Mouse (Mus musculus) c-Kit-negative CD71-positive TER-119-positive erythroid progenitor cells, embryonic 14.5 days (primary cell): ENCODE data around the gene Igfbp2.

Experiments used
- DNase-seq: peaks from one replicate; pipeline ENCODE4 v3.0.0-alpha.2; 2013; ENCODE audit warnings: low read depth, low spot score

Igfbp2 gene

DNA sequence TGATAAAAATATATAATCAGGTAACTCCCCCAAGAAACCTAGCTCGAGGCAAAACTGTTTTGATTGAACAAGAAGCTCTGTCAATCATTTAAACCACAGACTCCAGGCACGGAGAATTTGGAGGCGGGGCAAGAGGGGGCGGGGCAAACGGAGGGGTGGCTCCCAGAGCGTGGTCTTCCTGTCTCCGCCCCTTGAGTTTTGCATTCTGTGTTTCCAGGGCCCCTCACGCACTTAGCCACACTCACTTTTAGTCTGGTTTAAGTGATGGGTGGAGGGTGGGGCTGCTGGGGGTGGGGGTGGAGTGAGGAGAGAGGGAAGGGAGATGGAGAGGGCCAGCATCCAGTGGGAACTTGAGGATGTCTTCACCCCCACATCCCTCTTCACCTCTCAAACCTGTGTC is 48.2 kb downstream of the Igfbp2 start:
- DNase-seq = no peak

DNA sequence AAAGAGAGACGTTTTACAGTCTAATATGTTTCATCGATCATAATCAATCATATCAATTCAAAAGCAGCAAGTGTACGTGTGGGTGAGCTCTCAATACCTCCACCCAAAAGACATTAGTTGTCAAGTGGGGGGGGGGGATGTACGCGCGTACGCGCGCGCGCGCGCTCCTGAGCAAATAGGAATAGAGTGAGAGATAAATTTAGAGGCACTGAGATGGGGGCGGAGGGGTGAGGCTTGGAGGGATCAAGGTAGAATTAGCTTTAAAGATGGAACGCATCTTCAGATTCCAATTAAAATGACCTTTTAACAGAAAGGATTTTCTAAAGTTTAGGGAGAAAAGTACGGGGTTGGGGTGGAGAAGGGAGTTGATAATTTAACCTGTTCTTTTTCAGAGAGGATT is 48.8 kb downstream of the Igfbp2 start:
- no peak for DNase-seq

DNA sequence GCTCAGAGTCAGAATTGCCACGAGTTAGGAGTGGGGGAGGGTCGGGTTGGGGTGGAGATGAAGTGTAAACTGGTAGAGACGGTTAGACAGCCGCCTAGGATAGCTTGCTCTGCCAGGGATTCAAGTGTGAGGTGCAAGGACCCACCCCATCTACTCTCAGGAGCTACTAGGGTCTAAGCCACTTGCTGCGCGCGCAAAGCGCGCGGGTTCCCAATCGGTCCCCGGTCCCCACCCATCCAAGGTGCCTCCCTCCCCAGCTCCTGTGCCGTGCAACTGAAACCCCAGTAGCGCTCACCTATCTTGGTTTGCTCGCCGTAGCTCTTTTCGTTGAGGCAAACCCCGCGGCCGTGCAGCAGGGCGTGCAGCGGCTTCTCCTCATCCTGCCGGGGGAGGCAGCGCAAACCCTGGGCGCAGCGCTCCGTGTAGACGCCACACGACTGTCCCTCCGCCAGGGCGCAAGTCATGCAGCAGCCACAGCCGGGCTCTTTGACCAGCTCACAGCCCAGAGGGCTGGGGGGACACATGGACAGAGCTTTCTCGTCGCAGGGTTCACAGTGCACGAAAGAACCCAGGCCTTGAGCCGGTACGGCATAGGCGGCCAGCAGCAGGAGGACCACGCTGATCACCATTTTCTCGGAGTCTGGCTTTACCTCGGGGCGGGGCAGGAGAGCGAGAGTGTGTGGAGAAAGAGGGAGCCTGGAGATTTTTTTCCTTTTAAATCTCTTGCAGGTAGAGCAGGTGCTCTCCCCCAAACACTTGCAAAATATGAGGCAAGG is 49.4 kb downstream of the Igfbp2 start:
- no peak for DNase-seq

DNA sequence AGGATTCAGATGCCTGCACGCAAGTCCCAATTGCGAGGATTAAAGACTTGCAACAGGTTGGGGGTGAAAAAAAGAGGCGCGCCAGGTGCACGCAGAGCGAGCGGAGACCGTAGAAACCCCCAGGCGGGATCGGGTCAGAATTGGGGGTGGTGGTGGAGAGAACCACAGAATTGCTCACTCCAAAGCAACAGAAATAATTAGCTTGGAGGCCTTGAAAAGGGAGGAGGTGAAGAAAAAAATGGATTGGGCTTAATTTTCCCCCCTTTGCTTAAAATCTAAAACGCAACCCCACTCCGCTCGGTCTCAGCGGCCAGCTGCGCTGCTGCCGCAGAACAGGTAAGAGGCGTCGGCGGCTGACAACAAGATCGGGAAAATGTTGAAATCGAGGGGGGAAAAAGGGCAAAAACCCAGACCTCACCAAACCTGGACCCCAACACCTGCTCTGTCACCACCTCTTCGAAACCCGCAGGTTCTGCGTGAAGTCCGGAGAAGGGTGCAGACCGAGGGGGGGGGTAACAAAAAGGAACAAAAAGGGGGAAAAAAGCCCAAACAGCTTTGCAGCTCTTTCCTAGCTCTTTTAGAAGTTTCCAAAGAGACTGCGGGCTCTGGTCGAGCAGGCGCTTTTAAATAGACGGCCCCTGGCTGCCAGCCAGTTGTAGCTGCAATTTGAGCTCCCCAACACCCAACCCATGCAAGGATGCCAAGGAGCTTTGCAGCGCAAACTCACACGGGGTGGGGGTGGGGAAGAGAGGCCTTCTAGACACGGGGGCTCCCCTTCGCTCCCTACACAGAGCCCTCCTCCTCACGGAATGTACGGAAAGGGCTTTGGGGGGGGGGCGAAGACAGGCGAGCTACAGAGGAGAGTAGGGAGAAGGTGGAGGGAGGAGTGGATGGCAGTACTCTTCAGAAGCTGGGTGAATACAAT is 50.2 kb downstream of the Igfbp2 start, which contains the start of gene Igfbp5:
TSS of gene Igfbp5 (minus strand) at position 598 of the 925 bp plus-strand sequence.
- DNase-seq = no peak

DNA sequence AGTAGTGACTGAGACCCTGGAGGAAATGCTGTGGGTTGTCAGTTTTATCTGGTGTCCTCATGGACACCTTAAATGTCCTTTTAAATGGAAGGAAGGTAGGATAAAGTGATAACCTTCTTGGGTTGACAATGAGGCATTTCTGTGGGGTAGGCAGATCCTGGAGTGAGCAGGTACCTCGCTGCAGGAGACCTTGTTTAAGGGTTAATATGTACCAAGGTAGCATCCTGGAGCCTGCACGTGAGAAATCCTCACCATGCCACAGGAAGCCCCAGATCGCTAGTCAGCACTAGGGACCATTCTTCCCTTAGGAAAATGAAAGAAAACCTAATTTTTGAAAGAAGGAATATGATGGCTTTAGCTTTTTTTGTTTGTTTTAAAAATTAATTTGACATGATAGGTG is 51.4 kb downstream of the Igfbp2 start:
- DNase-seq = no peak

DNA sequence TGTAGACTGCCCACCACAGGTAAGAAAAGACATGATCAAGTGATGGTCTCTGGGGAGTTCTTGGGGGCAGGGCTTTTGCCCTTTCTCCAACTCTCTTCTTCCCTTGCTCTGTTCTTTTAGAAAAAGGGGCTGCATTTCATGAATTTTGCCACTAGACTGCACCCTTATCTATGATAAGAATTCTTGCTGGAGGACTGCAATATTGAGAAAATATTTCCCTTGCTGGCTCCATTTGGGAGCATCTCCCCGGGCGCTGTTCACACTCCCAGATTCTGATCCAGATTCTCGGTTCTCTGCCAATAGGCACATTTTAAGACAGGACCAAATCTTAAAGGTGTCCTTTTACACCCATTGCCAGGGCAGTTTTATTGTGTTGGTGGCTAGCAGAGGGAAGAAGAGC is 51.8 kb downstream of the Igfbp2 start:
- DNase-seq = no peak

DNA sequence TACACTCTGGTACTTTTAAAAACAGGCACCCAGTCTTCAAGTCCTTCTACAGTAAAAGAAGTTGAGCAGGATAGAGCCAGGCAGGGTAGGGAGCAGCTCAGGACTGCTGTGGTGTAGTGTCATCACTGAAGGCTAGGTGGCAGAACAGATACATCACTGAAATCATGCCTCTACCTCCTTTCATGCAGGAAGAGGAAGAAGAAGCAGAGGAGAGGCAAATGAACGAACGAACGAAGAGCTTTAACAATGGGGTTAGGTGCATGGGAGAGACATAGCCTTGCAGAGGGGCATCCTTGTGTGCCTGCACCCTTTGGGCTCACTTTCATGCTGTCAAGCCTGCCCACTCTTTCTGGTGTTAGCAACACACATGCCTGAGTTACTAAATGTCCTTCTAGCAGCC is 53.6 kb downstream of the Igfbp2 start:
- no peak for DNase-seq

DNA sequence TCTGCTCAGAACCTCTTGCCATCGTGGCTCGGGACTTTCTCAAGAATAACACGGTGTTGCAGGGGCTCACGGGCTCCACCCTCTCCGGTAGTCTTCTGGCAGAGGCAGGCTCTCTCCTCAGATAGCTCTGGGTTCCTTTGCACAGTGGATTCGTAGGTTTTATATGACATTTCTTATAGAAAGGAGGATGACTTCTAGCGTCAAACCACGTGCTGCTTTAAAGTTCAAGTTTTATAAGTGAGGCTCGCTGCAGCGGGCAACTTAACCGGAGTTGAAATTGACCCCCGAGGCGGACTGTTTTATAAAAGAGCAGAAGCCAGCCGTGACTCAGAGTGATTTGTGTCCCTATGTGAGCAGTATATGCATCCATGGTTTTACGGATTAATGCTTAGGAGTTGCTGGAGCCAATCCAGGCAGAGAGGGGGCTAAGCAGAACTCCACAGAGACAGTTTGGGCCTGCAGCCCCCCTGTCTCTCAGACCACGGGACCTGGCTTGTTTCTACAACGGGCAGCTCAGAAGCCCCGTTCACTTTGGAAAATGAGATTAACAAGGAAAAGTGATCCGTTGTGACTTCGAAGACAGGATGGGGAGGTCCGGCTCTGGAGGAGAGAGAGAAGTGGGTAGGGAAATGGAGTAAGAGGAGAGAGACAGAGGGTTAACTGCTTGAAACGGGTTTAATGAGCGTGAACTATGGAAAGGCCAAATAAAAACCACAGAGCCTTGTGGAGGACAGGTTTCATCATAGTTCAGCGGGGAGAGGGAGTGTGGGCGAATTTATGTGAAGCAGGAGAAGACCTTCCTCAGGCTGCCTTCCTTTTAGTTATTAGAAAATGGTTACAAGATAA is 54.4 kb downstream of the Igfbp2 start:
- DNase-seq = no peak

DNA sequence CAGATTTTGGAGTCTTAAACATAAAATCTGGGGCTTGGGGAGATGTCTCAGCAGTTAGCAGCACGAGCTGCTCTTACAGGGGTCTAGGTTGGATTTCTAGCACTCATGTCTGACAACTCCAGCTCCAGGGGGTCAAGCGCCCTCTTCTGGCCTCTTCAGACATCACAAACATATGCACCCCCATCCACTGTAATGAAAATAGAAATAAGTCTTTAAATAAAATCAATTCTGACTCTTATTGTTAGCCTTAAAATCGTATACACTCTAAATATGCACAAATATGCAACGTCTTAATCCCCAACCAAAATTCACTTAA is 55.0 kb downstream of the Igfbp2 start:
- no peak for DNase-seq

DNA sequence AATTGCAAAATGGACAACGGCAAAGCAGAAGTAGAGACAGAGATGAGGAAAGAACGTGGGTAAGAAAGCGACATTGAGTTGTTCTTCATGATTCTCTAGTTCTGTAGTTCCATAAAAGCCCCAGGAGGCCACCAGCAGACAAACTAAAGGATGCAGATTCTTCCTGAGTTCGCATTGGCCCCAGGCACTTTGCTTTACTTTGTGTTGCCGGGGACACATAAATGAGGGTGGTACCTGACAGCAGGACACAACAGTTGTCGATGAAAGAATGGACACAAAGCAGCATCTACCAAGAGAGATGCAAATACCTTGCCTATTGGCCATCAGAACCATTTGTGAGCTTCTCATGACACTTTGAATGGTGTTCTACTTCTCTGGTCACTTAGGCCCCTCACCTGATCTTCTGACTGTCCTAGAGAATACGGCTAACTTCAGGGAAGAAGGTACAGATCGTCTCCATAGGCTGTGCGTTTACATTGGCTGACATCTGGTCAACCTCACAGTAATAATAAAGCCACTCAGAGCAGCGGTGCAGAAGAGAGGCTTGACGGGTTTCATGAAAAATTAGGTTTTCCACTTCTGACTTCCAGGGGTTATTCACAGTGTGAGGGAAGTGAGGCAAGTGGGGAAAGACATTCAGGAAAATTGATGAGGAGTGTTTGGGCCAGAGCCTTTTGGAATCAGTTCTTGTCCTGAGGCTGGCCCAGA is 61.0 kb downstream of the Igfbp2 start:
- DNase-seq = no peak

DNA sequence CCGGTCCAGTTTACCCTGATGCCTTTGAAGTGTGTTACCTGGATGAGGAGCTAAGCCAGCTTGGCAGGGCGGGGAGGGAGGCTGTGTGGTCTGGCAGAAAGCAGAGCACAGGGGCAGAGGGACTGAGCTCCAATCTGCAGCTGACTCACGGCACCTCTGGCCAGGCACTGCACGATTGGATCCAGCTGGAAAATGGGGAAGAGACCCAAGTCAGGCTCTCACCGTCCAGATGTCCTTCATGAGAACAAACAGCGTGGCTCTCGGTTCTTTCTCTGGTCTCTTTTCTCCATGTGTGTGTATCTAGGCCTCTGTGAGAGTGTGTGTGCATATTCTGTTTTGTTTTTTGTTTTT is 61.5 kb downstream of the Igfbp2 start:
- no peak for DNase-seq

DNA sequence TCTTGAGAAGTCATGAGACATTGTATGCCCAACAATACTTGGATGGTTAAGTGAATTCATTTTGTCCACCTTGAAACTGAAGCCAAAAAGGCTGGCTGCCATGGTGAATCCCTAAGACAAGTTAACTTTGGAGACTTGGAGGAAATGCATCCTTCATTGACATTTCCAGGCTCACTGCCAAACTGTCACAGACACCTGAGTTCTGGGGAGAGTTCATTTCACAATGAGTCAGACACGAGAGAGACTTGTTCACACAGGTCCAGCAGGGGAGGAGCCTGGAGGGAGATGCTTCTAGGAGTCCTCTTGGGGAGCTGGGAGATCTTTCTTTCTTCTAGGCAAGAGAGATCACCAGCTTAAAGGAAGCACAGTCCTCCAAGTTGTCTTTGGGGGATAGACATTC is 63.6 kb downstream of the Igfbp2 start:
- DNase-seq = no peak

DNA sequence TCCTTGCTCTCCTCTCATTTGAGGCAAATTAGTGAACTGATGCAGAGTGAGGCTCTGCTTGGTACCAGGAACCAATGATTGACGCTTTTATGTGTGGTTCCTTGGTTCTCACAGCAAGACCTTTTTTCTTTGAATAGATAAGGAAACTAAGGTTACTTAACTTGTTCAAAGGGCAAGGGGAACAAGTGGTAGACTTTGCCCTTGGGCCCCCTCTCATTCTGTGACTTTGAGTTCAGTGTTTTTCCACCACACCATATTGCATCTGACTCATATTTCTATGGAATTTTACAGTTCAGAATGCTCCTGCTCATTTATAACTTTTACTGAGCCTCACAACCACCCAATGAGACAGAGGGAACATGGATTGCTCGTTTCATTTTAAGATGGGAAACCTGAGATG is 71.5 kb downstream of the Igfbp2 start:
- DNase-seq = no peak
